Mouse (Mus musculus): ENCODE results near the gene Flnc.
A peak's percentile ranks its signal among the peaks of the same experiment; 100 is the strongest.

Gene Flnc

DNA sequence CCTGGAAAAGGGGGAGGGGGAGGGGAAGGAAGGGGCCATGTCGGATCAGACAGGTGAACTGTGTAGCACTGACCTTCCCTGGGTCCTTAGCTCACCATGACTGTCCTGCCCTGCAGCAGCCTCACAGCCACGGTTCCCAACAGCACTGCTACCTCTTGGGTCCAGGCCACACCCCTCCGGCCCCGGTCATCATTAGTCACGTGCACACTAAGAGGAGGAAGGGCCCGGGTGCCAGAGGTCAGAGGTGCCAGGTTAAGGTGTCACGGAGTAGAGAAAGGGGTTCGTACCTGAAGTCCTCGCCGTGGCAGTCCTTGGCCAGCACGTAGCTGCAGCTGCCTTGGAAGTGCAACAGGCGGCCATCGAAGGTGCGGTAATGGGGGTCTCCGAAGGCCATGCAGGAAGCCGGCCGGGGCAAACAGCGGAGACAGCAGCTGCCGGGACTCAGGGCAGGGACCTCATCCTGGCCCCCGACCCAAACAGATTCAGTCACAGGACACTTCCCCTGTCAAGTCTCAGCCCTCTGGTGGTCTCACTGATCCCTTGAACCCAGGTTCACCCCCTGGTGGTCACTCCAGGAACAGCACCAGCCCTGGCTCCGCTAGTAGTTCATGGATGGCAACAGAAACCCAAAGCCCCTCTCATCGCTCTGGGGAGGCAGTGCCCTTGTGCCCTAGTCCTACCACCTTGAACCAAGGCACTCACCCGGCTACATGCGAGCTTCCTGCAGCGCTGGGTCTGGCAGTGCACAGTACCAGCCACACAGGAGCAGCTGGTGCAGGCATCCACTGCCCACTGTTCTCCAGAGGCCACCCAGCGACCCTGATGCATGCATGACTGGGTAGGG lies 51.9 kb downstream of the Flnc start:
- peak; percentile 59 for DNase-seq (ENCODE audit: low read depth)

DNA sequence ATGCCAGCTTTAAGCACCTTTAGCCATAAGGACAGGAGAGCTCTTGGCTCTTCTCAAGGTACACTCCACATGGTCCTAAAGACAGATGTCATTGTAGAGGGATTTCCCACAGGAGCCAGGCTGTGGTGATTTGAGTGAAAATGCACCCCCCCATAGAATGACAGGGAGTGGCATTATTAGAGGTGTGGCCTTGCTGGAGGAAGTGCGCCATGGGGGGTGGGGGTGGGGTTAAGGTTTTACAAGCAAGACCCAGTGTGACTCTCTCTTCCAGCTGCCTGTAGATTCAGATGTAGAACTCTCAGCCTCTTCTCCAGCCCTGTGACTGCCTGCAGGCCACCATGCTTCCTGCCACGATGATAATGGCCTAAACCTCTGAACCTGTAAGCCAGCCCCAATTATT lies 52.9 kb downstream of the Flnc start:
- DNase-seq (ENCODE audit: low read depth) = no peak

DNA sequence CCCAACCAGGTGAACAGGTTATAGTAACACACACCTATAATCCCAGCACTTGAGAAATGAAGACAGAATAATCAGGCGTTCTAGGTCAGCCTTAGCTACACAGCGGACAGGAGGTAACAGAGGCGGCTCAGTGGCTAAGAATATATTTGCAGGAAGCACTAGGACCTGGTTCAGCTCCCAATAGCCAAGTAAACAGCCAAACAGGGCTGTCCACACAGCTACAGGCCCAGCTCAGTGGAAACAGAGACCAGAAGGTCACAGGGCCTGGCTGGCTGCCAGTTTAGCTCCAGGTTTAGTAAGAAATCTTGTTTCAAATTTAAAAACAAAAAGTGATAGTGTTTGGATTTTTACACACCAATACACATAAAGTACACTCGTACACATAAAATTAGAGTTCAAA lies 61.0 kb downstream of the Flnc start:
- peak; percentile 47 for DNase-seq (ENCODE audit: low read depth)

DNA sequence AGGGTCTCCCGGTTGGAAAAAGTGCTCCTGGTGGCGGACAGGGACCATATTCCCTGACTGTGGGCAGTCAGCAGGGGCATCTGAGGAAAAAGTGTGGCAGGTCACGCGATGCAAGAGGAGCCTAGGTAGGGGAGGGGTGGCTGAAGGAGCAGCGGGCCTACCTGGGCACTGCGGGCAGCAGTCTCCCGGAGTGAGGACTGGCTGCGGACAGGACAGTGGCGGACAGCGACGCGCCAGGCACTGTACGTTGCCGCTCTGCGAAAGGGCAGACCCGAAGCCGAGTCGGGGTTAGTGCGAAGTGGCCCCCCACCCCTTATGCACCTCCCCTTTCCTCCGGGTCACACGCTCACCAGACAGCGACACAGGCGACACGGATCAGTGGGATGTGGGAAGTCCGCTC lies 63.2 kb downstream of the Flnc start:
- DNase-seq (ENCODE audit: low read depth) = no peak

DNA sequence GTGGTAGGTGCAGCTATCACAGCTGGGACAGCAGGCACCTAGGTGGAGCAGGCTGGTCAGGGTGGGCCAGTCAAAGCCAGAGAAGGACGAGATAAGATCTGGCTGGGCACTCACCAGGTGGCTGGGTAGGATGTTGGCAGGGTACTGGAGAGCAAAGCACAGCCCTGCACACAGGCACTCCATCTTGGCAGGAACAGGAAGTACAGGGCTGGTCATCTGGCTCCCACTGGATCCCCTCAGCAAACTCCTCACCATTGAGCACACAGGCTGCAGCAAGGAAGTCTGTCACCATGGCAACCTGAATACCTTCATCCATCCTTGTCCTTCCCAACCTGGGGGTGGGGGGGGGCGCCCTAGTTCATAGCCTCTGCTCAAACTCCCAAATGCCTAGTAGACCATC lies 64.7 kb downstream of the Flnc start:
- no peak for DNase-seq (ENCODE audit: low read depth)

DNA sequence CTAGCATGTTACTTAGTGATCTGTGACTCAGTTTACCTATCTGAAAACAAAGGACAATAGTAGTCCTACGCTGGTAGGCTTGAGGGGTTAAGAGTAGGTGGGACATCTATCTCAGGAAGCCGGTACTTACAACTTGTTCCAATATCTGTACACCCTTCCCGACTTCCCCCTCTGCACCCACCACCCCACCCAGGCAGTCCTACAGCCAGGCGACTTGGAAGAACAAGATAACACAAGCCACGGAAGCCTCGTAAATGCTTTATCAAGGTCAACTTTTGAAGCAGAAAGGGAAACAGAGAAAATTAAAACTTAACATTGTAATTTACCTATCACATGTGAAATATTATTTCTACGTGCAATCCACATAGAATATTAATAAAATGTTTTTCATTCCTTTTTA lies 67.1 kb downstream of the Flnc start:
- DNase-seq (ENCODE audit: low read depth) = no peak

DNA sequence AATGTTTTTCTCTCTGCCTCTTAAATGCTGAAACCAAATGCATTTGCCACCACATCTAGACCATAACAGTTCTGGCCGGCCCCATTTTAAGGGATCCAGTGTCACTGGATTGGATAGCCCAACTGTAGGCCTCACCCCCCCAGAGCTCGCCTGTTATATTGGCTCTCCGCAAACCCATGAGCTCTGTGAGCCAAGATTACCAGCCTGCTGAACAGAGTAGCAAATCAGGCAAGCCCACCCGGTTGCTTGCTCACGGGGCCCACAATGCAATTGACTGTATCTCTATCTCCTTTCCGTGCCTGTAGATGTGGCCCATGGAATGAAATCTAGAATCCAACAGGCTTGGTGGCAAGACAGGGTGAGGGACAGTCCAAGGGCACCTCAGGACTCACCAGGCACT lies 67.8 kb downstream of the Flnc start:
- DNase-seq (ENCODE audit: low read depth) = no peak

DNA sequence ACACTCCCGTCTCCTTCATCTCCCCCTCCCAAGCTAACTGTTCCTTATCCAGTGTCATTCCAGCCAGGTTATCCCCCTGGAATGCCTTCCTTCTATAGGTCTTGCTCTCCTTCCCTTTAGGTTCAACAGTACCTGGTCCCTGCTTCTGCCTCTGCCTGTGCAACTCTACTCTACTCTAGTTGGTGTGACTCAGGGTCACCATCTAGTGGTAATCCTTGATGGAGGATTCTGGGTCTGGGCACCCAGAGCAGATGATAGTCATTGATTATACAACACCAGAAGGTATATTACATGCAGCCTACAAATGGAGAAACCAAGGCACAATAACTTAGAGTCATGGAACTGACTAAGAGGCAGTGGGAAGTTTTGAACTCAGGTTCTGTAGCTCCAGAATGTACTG lies 68.5 kb downstream of the Flnc start:
- DNase-seq (ENCODE audit: low read depth) = peak; percentile 58

DNA sequence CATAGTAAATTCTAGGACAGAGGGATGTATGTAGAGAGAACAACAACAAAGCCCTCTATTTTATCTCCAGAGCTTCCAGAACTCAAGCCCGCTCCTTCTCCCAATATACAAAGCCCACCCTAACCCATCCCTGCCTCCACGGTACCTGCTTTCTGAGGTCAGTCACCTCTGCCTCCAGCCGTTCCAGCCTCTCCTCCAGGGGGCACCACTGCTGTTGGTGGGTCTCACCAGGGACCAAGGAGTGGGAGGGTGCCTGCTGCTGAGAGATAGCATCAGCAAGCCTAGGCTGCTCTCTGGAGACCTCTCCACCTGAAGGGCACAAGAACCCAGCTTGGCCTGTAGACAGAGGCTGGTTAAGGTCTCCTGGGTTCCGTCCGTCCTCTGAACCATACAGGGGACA lies 72.4 kb downstream of the Flnc start:
- DNase-seq (ENCODE audit: low read depth) = no peak

DNA sequence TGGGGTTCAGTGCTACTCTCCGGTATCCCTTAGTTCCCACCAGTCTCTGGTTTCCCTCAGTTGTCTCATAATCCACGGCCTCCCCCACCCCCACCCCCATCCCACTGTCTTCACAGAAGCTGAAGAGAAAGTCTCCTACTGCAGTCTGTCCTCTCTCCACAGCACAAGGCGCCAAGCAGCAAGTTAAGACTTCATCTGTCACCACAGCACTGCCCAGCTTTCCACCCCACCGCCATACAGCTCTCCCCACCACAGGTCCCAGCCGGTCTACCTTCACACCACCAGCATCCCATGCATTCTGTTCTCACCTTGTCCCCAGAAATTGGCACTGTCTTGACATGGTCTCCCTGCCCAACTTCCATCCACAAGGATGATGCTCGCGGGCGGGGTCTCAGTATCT lies 73.8 kb downstream of the Flnc start:
- no peak for DNase-seq (ENCODE audit: low read depth)

DNA sequence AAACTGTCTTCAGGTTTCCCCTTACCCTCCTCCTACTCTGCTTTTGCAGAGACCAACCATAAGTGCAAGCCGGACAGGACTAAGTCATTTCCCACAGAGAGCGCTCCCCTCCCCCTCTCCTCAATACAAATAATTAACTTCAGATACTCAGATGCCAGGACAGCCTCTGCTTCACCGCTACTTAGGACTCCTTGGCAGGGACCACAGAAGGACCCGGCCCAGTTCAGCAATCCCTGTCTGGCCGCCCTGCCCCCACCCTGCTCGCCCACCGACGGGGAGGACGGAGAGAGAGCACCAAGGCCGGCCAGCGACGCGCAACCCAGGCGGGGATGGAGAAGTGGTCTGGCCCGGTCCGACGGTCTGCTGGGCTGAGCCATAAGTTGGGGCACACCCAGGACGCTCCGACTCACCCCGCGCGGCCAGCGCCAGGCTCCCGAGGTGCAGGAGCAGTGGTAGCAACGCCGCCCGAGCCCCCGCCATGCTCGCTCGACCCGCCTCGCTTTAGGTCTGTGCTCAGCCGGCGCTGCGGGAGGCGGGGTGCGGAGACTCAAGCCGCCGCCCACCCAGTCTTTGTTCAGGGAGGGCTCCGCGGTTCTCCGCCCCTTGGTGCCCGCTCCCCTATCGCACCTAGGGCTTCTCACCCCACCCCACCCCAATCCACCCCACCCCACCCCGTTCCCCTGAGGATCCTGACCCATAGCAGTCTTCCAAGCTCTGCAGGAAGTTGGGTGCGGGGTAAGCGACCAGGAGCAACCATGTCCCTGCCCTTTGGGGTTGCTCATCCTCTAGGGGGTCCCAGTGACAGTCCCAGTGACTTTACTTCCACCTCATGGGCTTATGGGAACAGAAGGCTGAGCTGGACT lies 74.6 kb downstream of the Flnc start, which contains the start of gene Kcp:
Kcp (minus strand) TSS at position 506 of the 863 bp plus-strand sequence.
- no peak for DNase-seq (ENCODE audit: low read depth)

DNA sequence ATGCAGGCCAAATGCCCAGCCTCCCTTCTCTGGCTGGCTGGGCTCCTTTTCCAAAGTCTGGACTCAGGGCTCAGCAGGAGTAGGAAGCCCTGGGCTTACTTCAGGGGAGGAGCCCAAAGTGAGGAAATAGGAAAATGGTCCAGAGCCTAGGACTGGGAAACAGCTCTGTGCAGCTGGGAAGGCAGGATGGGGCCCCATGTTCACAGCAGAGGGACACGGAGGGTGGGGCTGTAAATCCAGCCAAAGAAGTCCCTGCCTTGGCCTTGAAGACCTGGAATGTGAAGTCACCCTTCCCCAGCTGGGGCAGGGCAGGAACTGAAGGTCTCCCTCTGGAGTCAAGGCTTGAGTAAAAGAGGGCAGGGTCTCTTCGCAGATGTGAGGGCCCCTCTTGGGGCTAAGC lies 76.0 kb downstream of the Flnc start:
- no peak for DNase-seq (ENCODE audit: low read depth)

All from NIH3T3 (cell line).